Mouse (Mus musculus): ENCODE measurements around the gene Sesn2.

GRCm38 (mm10) chr4:132509621-132510296 lies 542 bp downstream of the Sesn2 start:
- TF ChIP-seq CTCF (IDR thresholded peaks at IDR 0.05; ENCODE audit: control insufficient read depth, insufficient read depth, insufficient read length) (no peak), USF1 (IDR thresholded peaks at IDR 0.05; ENCODE audit: low read depth) (no peak), MAX (IDR thresholded peaks at IDR 0.05) (peak; percentile 31), FOSL1 (IDR thresholded peaks at IDR 0.05; ENCODE audit: insufficient read depth, low read length, poor library complexity, severe bottlenecking) (no peak)

All from C2C12 (cell line).